Mouse (Mus musculus) liver, adult 2 months (tissue): ENCODE measurements at regions not wholly inside any gene's neighbourhood (a gene's known extent, or its start where the extent isn't known, plus 50 kb on each side); places are given as distances from the start of the nearest gene placed in this dataset.

Experiments
- CTCF ChIP-seq: fragments of 200-500 bp; IDR thresholded peaks from 2 replicates; pipeline ENCODE4 v1.5.1; 2011; ENCODE audit warnings: low read depth, low read length, control low read depth
- POLR2A ChIP-seq: fragments of 200-500 bp; IDR thresholded peaks from 2 replicates; pipeline ENCODE4 v1.6.1; 2011; ENCODE audit warnings: low read length, control low read depth; ENCODE audit not compliant: insufficient read depth; ENCODE audit errors: extremely low read depth

GRCm38 (mm10) chr13:107813562-107814161 lies 230.6 kb upstream of the Smim15 start:
- TF ChIP-seq CTCF = no peak
- TF ChIP-seq POLR2A = no peak
